ENCODE assay signal across 8 mouse cellular contexts in the genomic region with DNA sequence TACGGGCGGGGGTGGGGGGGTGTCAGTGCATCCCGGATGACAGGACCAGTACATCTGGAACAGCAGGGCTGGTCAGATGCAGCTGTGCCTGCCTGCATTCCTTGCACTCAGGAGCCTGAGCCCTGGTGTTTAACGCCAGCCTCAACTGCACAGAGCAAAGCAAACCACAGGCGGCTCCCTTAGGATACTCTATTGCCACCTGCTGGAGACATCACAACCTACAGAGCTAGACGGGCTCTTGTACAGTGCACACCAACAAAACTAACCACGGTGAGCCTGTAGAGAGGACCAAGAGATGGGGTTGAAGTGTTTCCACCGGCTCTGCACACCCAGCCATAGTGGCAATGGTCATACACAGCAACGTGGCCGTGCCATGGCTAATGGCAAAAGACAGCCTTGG. TPM values are rescaled to one million over a fixed set of nuclear protein-coding genes. Genes with fewer than 3 reads are reported as not detected.
DNase-seq lines count a peak whose midpoint lies in the region; ATAC-seq and TF ChIP-seq lines count a peak whose summit lies in the region.

No protein-coding gene starts in this region.

- DNase-seq in cerebellum, adult 9-10 months: peak; percentile 32
- no peak for DNase-seq in cerebellum, adult 8-10 months
- peak; percentile 86 for DNase-seq in R1 (ENCODE audit: low read depth, low spot score)
- DNase-seq in kidney, adult 18-20 months: peak; percentile 57
- no peak for DNase-seq in liver, embryonic 14.5 days (ENCODE audit: low read depth in 3 of 3, low spot score in 3 of 3)
- DNase-seq in ovary, adult 18-20 months (ENCODE audit: low spot score): no peak

- no peaks in the 10 kb centered on the region for H3K36me3 ChIP-seq in forebrain, embryonic 13.5 days (ENCODE audit: poor library complexity, severe bottlenecking)
- no peaks in the 10 kb centered on the region for H3K36me3 ChIP-seq in liver, embryonic 14.5 days (replicated peaks; ENCODE audit: control insufficient read depth, insufficient read depth, low read depth)
- no peaks in the 10 kb centered on the region for H3K36me3 ChIP-seq in neural tube, embryonic 15.5 days

- ATAC-seq in forebrain, embryonic 13.5 days: peak; percentile 83
- ATAC-seq in liver, embryonic 14.5 days (ENCODE audit: insufficient read depth): no peak
- peak; percentile 64; the same call in 1 of the 2 replicates for ATAC-seq in neural tube, embryonic 15.5 days (ENCODE audit: low FRiP score)

- H3K9me3 ChIP-seq in forebrain, embryonic 13.5 days (replicated peaks): no peaks in the 10 kb centered on the region; the same call in 1 of the 2 replicates
- no peaks in the 10 kb centered on the region for H3K9me3 ChIP-seq in liver, embryonic 14.5 days (ENCODE audit: control insufficient read depth, low read length)
- no peaks in the 10 kb centered on the region for H3K9me3 ChIP-seq in neural tube, embryonic 15.5 days (replicated peaks)

- H3K4me1 ChIP-seq in forebrain, embryonic 13.5 days: peaks cover 27% of the 10 kb centered on the region
- no peaks in the 10 kb centered on the region for H3K4me1 ChIP-seq in liver, embryonic 14.5 days (replicated peaks; ENCODE audit: control insufficient read depth in 2 of 2, insufficient read depth in 2 of 2, low read length in 1 of 2)
- peaks cover 35% of the 10 kb centered on the region for H3K4me1 ChIP-seq in neural tube, embryonic 15.5 days

- H3K4me2 ChIP-seq in forebrain, embryonic 13.5 days: no peak overlapping the region
- H3K4me2 ChIP-seq in liver, embryonic 14.5 days (ENCODE audit: low read depth): no peak overlapping the region
- H3K4me2 ChIP-seq in neural tube, embryonic 15.5 days: no peak overlapping the region

- H3K9ac ChIP-seq in forebrain, embryonic 13.5 days: no peak overlapping the region
- no peak overlapping the region for H3K9ac ChIP-seq in liver, embryonic 14.5 days (replicated peaks)
- H3K9ac ChIP-seq in neural tube, embryonic 15.5 days (replicated peaks): no peak overlapping the region

- no peak for TF ChIP-seq EP300 in liver, embryonic 14.5 days (IDR thresholded peaks at IDR 0.05; ENCODE audit: low read depth)

- H3K4me3 ChIP-seq in forebrain, embryonic 13.5 days: no peak overlapping the region
- H3K4me3 ChIP-seq in liver, embryonic 14.5 days (ENCODE audit: insufficient read depth in 1 of 2, low read depth in 2 of 2, low read length in 2 of 2): no peak overlapping the region
- no peak overlapping the region for H3K4me3 ChIP-seq in neural tube, embryonic 15.5 days (replicated peaks)

- no peak overlapping the region for H3K27ac ChIP-seq in forebrain, embryonic 13.5 days
- H3K27ac ChIP-seq in liver, embryonic 14.5 days: no peak overlapping the region
- H3K27ac ChIP-seq in neural tube, embryonic 15.5 days (replicated peaks): no peak overlapping the region

- peak; percentile 57 for TF ChIP-seq CTCF in liver, embryonic 14.5 days (IDR thresholded peaks at IDR 0.05; ENCODE audit: low read depth)

- peaks cover 64% of the 10 kb centered on the region for H3K27me3 ChIP-seq in forebrain, embryonic 13.5 days
- peaks cover 35% of the 10 kb centered on the region for H3K27me3 ChIP-seq in liver, embryonic 14.5 days (ENCODE audit: control insufficient read depth, insufficient read depth, low read length)
- H3K27me3 ChIP-seq in neural tube, embryonic 15.5 days (replicated peaks): peaks cover 40% of the 10 kb centered on the region

- 42% methylated on average over 10 of the region's 10 CpGs for WGBS in forebrain, embryonic 13.5 days
- WGBS in liver, embryonic 14.5 days (ENCODE audit: insufficient replicate concordance): 30% methylated on average over 10 of the region's 10 CpGs
- WGBS in neural tube, embryonic 15.5 days: 44% methylated on average over 10 of the region's 10 CpGs

RNA-seq across cellular contexts. Expression of gene Gm47841, which starts 9.0 kb away (rescaled TPM):
- polyA plus RNA-seq in forebrain, embryonic 13.5 days (2015; fragmentation: Nextera tagmentation; extraction: Ambion mirVana): not detected in 2 replicates
- polyA plus RNA-seq in liver, embryonic 14.5 days (2012; rRNA removed): not detected in 2 replicates
- polyA plus RNA-seq in liver, embryonic 14.5 days (2014; fragmentation: Nextera tagmentation; extraction: Ambion mirVana): not detected in 2 replicates
- 0.14 TPM in 1 of 2 replicates, not detected in the other for polyA plus RNA-seq in neural tube, embryonic 15.5 days (2015; fragmentation: Nextera tagmentation; extraction: Ambion mirVana)

RNA-seq across cellular contexts. Expression of gene Fignl2, which starts 22.1 kb away (rescaled TPM):
- polyA plus RNA-seq in forebrain, embryonic 13.5 days (2015; fragmentation: Nextera tagmentation; extraction: Ambion mirVana): 0.20 TPM in 1 of 2 replicates, not detected in the other
- polyA plus RNA-seq in liver, embryonic 14.5 days (2012; rRNA removed): 1.0 and 1.2 TPM in 2 replicates
- 0.14 and 0.28 TPM in 2 replicates for polyA plus RNA-seq in liver, embryonic 14.5 days (2014; fragmentation: Nextera tagmentation; extraction: Ambion mirVana)
- polyA plus RNA-seq in neural tube, embryonic 15.5 days (2015; fragmentation: Nextera tagmentation; extraction: Ambion mirVana): 0.20 and 0.22 TPM in 2 replicates

RNA-seq across cellular contexts. Expression of gene Ankrd33, which starts 59.3 kb away (rescaled TPM):
- not detected in 2 replicates for polyA plus RNA-seq in forebrain, embryonic 13.5 days (2015; fragmentation: Nextera tagmentation; extraction: Ambion mirVana)
- polyA plus RNA-seq in liver, embryonic 14.5 days (2012; rRNA removed): not detected in 2 replicates
- polyA plus RNA-seq in liver, embryonic 14.5 days (2014; fragmentation: Nextera tagmentation; extraction: Ambion mirVana): not detected in 2 replicates
- not detected in 2 replicates for polyA plus RNA-seq in neural tube, embryonic 15.5 days (2015; fragmentation: Nextera tagmentation; extraction: Ambion mirVana)

Comparison
In these comparisons a context has a peak if more than half of its experiments do, and no peak if none do; other contexts are left out.
1. DNase-seq: peak in cerebellum, adult 9-10 months (single experiment), R1 (single experiment) and kidney, adult 18-20 months (single experiment); none in cerebellum, adult 8-10 months (single experiment), liver, embryonic 14.5 days (0 of 3) and ovary, adult 18-20 months (single experiment).